Mouse (Mus musculus): Measurements from ENCODE around the gene Grb7. TPM values are rescaled to one million over a fixed set of nuclear protein-coding genes. Genes with fewer than 3 reads are reported as not detected.
A peak's percentile ranks its signal among the peaks of the same experiment; 100 is the strongest.

The Grb7 gene
- polyA plus RNA-seq, 1 experiment from 2014 or later, result 50.7 TPM

GRCm38 (mm10) chr11:98459071-98459741 lies 13.0 kb downstream of the Grb7 start:
- Histone ChIP-seq H3K4me3 (ENCODE audit: low read depth, low read length) (no peak overlapping the region), H3K27ac (ENCODE audit: low read depth, low read length) (no peak overlapping the region), H3K4me1 (replicated peaks; ENCODE audit: control insufficient read depth, insufficient read depth, low read length) (no peaks in the 10 kb centered on the region), H3K9me3 (ENCODE audit: control insufficient read depth) (no peaks in the 10 kb centered on the region), H3K36me3 (ENCODE audit: control insufficient read depth, insufficient read depth) (peaks cover 9% of the 10 kb centered on the region; the same call in 1 of the 2 replicates), H3K9ac (ENCODE audit: low read depth, low read length) (no peak overlapping the region), H3K27me3 (replicated peaks; ENCODE audit: control insufficient read depth, insufficient read depth, low read length) (0 out of 2 replicates have a peak, but pooled peaks cover 4% of the 10 kb centered on the region), H3K4me2 (replicated peaks; ENCODE audit: low read depth) (no peak overlapping the region)
- ATAC-seq, result no peak
- WGBS, result 41% methylated on average over 11 of the region's 11 CpGs
- no peak for TF ChIP-seq CTCF (IDR thresholded peaks at IDR 0.05; ENCODE audit: low read depth)

GRCm38 (mm10) chr11:98459860-98460259 lies 13.7 kb downstream of the Grb7 start:
- no peak for TF ChIP-seq CTCF (IDR thresholded peaks at IDR 0.05; ENCODE audit: low read depth)
- Histone ChIP-seq H3K9ac (ENCODE audit: low read depth, low read length) (no peak overlapping the region), H3K36me3 (ENCODE audit: control insufficient read depth, insufficient read depth) (peaks cover 3% of the 10 kb centered on the region; the same call in 1 of the 2 replicates), H3K27ac (ENCODE audit: low read depth, low read length) (no peak overlapping the region), H3K4me2 (replicated peaks; ENCODE audit: low read depth) (no peak overlapping the region), H3K4me1 (replicated peaks; ENCODE audit: control insufficient read depth, insufficient read depth, low read length) (no peaks in the 10 kb centered on the region), H3K27me3 (replicated peaks; ENCODE audit: control insufficient read depth, insufficient read depth, low read length) (0 out of 2 replicates have a peak, but pooled peaks cover 4% of the 10 kb centered on the region), H3K9me3 (ENCODE audit: control insufficient read depth) (no peaks in the 10 kb centered on the region), H3K4me3 (ENCODE audit: low read depth, low read length) (no peak overlapping the region)
- WGBS, result 85% methylated on average over 9 of the region's 9 CpGs
- no peak for ATAC-seq

GRCm38 (mm10) chr11:98461109-98461720 lies 15.0 kb downstream of the Grb7 start:
- WGBS, result 56% methylated on average over 6 of the region's 6 CpGs
- H3K27ac ChIP-seq (ENCODE audit: low read depth, low read length), result no peak overlapping the region

GRCm38 (mm10) chr11:98462255-98462654 lies 16.1 kb downstream of the Grb7 start:
- no peak for TF ChIP-seq CTCF (IDR thresholded peaks at IDR 0.05; ENCODE audit: low read depth)
- no peak overlapping the region for H3K4me3 ChIP-seq (ENCODE audit: low read depth, low read length)
- no peaks in the 10 kb centered on the region for H3K9me3 ChIP-seq (ENCODE audit: control insufficient read depth)
- no peak overlapping the region for H3K27ac ChIP-seq (ENCODE audit: low read depth, low read length)
- WGBS, result 94% methylated on average over 6 of the region's 6 CpGs
- H3K36me3 ChIP-seq (ENCODE audit: control insufficient read depth, insufficient read depth), result no peaks in the 10 kb centered on the region
- H3K4me1 ChIP-seq (replicated peaks; ENCODE audit: control insufficient read depth, insufficient read depth, low read length), result no peaks in the 10 kb centered on the region
- H3K9ac ChIP-seq (ENCODE audit: low read depth, low read length), result no peak overlapping the region
- 0 out of 2 replicates have a peak, but pooled peaks cover 4% of the 10 kb centered on the region for H3K27me3 ChIP-seq (replicated peaks; ENCODE audit: control insufficient read depth, insufficient read depth, low read length)
- no peak for ATAC-seq
- H3K4me2 ChIP-seq (replicated peaks; ENCODE audit: low read depth), result no peak overlapping the region

More at GRCm38 (mm10) chr11:98461109-98461720, 15.0 kb downstream of the Grb7 start:
- Histone ChIP-seq H3K27me3 (replicated peaks; ENCODE audit: control insufficient read depth, insufficient read depth, low read length) (0 out of 2 replicates have a peak, but pooled peaks cover 4% of the 10 kb centered on the region), H3K36me3 (ENCODE audit: control insufficient read depth, insufficient read depth) (no peaks in the 10 kb centered on the region), H3K4me2 (replicated peaks; ENCODE audit: low read depth) (no peak overlapping the region), H3K9ac (ENCODE audit: low read depth, low read length) (no peak overlapping the region), H3K4me1 (replicated peaks; ENCODE audit: control insufficient read depth, insufficient read depth, low read length) (no peaks in the 10 kb centered on the region), H3K4me3 (ENCODE audit: low read depth, low read length) (no peak overlapping the region), H3K9me3 (ENCODE audit: control insufficient read depth) (no peaks in the 10 kb centered on the region)
- TF ChIP-seq CTCF (IDR thresholded peaks at IDR 0.05; ENCODE audit: low read depth), result no peak
- ATAC-seq, result no peak

- Histone ChIP-seq H3K27ac (ENCODE audit: low read depth, low read length) (no peak overlapping the region), H3K9ac (ENCODE audit: low read depth, low read length) (no peak overlapping the region), H3K4me2 (replicated peaks; ENCODE audit: low read depth) (no peak overlapping the region), H3K27me3 (replicated peaks; ENCODE audit: control insufficient read depth, insufficient read depth, low read length) (no peaks in the 10 kb centered on the region), H3K36me3 (ENCODE audit: control insufficient read depth, insufficient read depth) (no peaks in the 10 kb centered on the region), H3K9me3 (ENCODE audit: control insufficient read depth) (no peaks in the 10 kb centered on the region), H3K4me1 (replicated peaks; ENCODE audit: control insufficient read depth, insufficient read depth, low read length) (no peaks in the 10 kb centered on the region), H3K4me3 (ENCODE audit: low read depth, low read length) (no peak overlapping the region)
- ATAC-seq, result 0 out of 2 replicates have a peak, but pooled peaks have one; percentile 4
- WGBS, result 84% methylated on average over 9 of the region's 9 CpGs
- no peak for TF ChIP-seq CTCF (IDR thresholded peaks at IDR 0.05; ENCODE audit: low read depth)
Measured at GRCm38 (mm10) chr11:98463911-98464310, 17.7 kb downstream of the Grb7 start.

GRCm38 (mm10) chr11:98464516-98464915 lies 18.3 kb downstream of the Grb7 start:
- H3K9me3 ChIP-seq (ENCODE audit: control insufficient read depth), result no peaks in the 10 kb centered on the region
- ATAC-seq, result no peak
- H3K4me3 ChIP-seq (ENCODE audit: low read depth, low read length), result no peak overlapping the region
- no peak overlapping the region for H3K9ac ChIP-seq (ENCODE audit: low read depth, low read length)
- no peaks in the 10 kb centered on the region for H3K4me1 ChIP-seq (replicated peaks; ENCODE audit: control insufficient read depth, insufficient read depth, low read length)
- no peaks in the 10 kb centered on the region for H3K36me3 ChIP-seq (ENCODE audit: control insufficient read depth, insufficient read depth)
- no peaks in the 10 kb centered on the region for H3K27me3 ChIP-seq (replicated peaks; ENCODE audit: control insufficient read depth, insufficient read depth, low read length)
- 73% methylated on average over 6 of the region's 6 CpGs for WGBS
- no peak overlapping the region for H3K4me2 ChIP-seq (replicated peaks; ENCODE audit: low read depth)
- no peak overlapping the region for H3K27ac ChIP-seq (ENCODE audit: low read depth, low read length)
- TF ChIP-seq CTCF (IDR thresholded peaks at IDR 0.05; ENCODE audit: low read depth), result no peak
